Mouse (Mus musculus) forelimb bud, embryonic 11.5 days (tissue): ENCODE measurements at regions not wholly inside any gene's neighbourhood (a gene's known extent, or its start where the extent isn't known, plus 50 kb on each side); places are given as distances from the start of the nearest gene placed in this dataset.

Experiments
- DNase-seq: peaks from one replicate; pipeline ENCODE4 v3.0.0-alpha.2; 2012; ENCODE audit warnings: low read depth, low spot score

GRCm38 (mm10) chr3:121104571-121105407, 66.7 kb downstream of the Rwdd3 start:
- DNase-seq = peak; percentile 85

GRCm38 (mm10) chr3:121102871-121103270, 68.6 kb downstream of the Rwdd3 start:
- no peak for DNase-seq

GRCm38 (mm10) chr3:121102120-121102519, 69.4 kb downstream of the Rwdd3 start:
- no peak for DNase-seq

GRCm38 (mm10) chr3:121100211-121100860, 71.2 kb downstream of the Rwdd3 start:
- no peak for DNase-seq

GRCm38 (mm10) chr3:121093509-121093908, 78.0 kb downstream of the Rwdd3 start:
- DNase-seq = peak; percentile 43

GRCm38 (mm10) chr3:121088724-121089123, 82.8 kb downstream of the Rwdd3 start:
- no peak for DNase-seq

GRCm38 (mm10) chr3:121068676-121069075, 102.8 kb downstream of the Rwdd3 start:
- no peak for DNase-seq

- DNase-seq = no peak
Measured at GRCm38 (mm10) chr3:121035904-121036549, 135.5 kb downstream of the Rwdd3 start.

GRCm38 (mm10) chr3:121025546-121026157, 145.8 kb downstream of the Rwdd3 start:
- DNase-seq = peak; percentile 18

- peak; percentile 8 for DNase-seq
Measured at GRCm38 (mm10) chr3:121024810-121025209, 146.7 kb downstream of the Rwdd3 start.

- DNase-seq = no peak
Measured at GRCm38 (mm10) chr3:121021126-121021848, 150.2 kb downstream of the Rwdd3 start.

- DNase-seq = no peak
Measured at GRCm38 (mm10) chr3:121009223-121009622, 162.3 kb downstream of the Rwdd3 start.

- DNase-seq = no peak
Measured at GRCm38 (mm10) chr3:120983556-120984270, 187.8 kb downstream of the Rwdd3 start.

- DNase-seq = no peak
Measured at GRCm38 (mm10) chr3:120982795-120983555, 188.5 kb downstream of the Rwdd3 start.

GRCm38 (mm10) chr3:120982218-120982617, 189.3 kb downstream of the Rwdd3 start:
- no peak for DNase-seq

- DNase-seq = no peak
Measured at GRCm38 (mm10) chr3:120970746-120971466, 200.6 kb downstream of the Rwdd3 start.

GRCm38 (mm10) chr3:120946906-120947305, 224.6 kb downstream of the Rwdd3 start:
- DNase-seq = no peak

GRCm38 (mm10) chr3:120934401-120934800, 237.1 kb downstream of the Rwdd3 start:
- no peak for DNase-seq

- DNase-seq = no peak
Measured at GRCm38 (mm10) chr3:120920351-120920750, 251.1 kb downstream of the Rwdd3 start.
